Mouse (Mus musculus): ENCODE data around the gene Tm9sf2. TPM values are rescaled to one million over a fixed set of nuclear protein-coding genes. Genes with fewer than 3 reads are reported as not detected.

Gene Tm9sf2
- total RNA-seq, 2 experiments from 2014 or later = 103 to 111 TPM

DNA sequence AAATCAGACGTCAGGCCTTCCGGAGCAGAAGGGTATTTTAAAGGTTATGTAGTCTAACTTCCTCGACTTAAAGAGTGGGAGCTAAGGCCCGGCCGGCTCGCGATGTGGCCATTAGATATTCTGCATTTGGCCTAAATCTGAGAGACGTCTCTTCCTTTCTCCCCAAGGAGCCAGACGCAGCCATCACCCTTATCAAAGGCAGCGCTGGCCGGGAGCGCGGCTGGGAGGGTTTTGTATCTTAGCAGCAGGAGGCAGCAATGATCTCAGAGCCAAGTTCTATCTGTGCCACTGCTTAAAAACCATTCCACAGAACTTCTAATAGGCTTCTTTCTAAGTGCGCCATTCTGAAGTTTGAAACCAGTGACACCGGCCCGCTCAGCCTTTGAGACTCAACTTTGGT, 72.4 kb downstream of the Tm9sf2 start:
- peak in 1 of 2 experiments; percentile 16 for DNase-seq

DNA sequence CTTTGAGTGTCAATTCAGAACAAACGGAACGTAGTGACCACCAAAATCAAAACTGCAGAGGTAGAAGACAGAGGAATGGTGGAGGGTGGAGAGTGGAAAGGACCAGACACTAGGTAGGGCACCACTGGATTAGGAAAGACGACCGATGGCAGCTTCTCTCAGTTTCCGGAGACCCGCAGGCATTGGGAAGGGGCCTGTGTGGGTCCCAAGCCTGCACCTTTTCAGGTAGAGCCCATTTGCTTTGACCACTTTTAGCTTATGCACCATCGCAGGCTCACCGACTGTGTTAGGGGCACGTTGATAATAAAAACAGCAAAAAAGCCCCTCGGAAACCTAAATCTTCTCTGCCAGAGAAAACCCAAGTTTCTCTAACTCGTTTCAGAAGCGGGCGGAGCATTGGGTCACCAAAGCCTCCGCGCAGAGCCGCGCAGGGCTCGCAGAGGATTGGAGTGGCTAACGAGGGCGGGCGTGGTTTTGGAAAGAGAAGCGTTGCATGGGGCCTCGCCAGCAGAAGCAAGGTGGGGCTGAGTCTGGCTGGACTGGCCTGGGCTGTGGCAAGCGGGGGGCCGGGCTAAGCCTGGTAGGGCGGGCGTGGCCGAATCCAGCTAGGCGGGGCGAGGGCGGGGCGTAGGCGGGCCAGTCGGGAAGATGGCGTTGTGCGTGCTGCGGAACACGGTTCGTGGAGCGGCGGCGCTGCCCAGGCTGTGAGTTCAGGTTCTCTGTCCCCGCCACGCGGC, 74.4 kb downstream of the Tm9sf2 start, which contains the start of gene Clybl:
Gene Clybl (plus strand): TSS at position 627 of the 737 bp plus-strand sequence.
- DNase-seq = peak; percentile 94

- no peak for DNase-seq
Observed at GRCm38 (mm10) chr14:122181815-122182157, 74.9 kb downstream of the Tm9sf2 start.

DNA sequence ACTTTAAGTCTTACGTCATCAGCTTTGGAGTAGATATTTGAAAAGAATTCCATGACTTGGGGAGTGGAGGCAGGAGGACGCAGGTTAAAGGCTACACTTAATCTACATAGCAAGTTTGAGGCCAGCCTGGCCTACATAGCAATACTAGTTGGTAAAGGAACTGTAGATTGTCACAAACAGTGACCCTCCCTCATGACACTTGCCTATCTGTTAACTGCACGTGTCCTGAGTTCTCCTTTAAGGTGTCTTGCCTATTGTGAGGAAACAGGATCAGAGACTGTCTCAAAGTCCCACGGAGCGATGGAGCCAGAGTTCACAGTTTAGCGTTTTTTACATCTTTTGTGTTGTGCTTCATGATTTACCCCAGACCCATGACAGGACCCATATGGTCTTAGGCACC, 75.4 kb downstream of the Tm9sf2 start:
- no peak for DNase-seq

GRCm38 (mm10) chr14:122183974-122184373, 77.1 kb downstream of the Tm9sf2 start:
- DNase-seq = no peak

DNA sequence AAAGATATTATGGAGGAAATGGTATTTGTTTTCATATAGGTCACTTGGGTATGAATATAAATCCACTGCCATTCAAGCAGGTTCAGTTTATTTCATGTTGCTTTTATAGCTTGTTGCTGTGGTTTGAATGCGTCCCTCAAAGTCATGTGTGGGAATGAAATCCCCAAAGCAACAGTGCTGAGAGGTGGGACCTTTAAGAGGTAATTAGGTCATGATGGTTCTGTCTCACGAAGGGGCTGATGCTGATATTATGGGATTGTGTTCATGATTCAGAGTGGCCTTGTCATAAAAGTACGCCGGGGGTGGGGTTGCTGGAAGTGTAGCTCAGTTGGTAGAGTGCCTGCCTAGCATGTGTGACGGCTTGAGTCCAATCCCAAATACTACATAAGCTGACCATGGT, 81.4 kb downstream of the Tm9sf2 start:
- no peak for DNase-seq

- peak in 1 of 2 experiments; percentile 27 for DNase-seq
Observed at GRCm38 (mm10) chr14:122189901-122190300, 83.1 kb downstream of the Tm9sf2 start.

- no peak for DNase-seq
Observed at GRCm38 (mm10) chr14:122190527-122190926, 83.7 kb downstream of the Tm9sf2 start.

GRCm38 (mm10) chr14:122190941-122191510, 84.2 kb downstream of the Tm9sf2 start:
- peak; percentile 48 to 56 for DNase-seq

- no peak for DNase-seq
Observed at GRCm38 (mm10) chr14:122194630-122195029, 87.8 kb downstream of the Tm9sf2 start.

- DNase-seq = no peak
Observed at GRCm38 (mm10) chr14:122196851-122197250, 90.0 kb downstream of the Tm9sf2 start.

- no peak for DNase-seq
Observed at GRCm38 (mm10) chr14:122200247-122200885, 93.5 kb downstream of the Tm9sf2 start.

DNA sequence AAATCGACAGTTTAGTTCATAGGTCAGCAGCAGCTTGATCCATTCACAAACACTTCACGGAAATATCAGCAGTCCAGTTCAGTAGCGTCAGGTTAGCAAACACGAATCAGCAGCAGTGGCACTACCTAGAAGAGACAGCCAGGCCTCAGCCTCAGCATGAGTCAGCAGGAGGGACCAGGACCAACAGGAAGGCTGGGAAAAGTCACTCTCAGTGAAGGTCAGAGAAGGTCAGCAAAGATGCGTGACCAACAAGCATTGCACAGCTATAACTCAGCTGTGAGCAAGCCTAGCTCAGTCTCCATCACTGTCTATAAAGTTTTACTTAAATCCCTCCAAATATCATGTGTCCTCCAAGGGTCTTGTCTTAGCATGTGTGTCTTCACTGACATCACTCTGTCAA, 102.3 kb downstream of the Tm9sf2 start:
- no peak for DNase-seq

Other genes with a start within 250 kb of the Tm9sf2 start
- 10 to 100 TPM; 47.8 to 48.9 TPM for gene Ubac2, start 228.4 kb upstream of the Tm9sf2 start, total RNA-seq (2021)
- gene Gpr18, start 191.3 kb upstream of the Tm9sf2 start, total RNA-seq (2021) = not detected
- under 1 TPM; 0.77 to 0.81 TPM for gene Gpr183, start 141.8 kb upstream of the Tm9sf2 start, total RNA-seq (2021)
- under 1 TPM in 1 of 2 experiments, not detected in 1; 0.40 TPM for gene Timm8a2, start 72.4 kb upstream of the Tm9sf2 start, total RNA-seq (2021)
- 10 to 100 TPM; 24.1 to 29.9 TPM for gene Clybl, start 74.7 kb downstream of the Tm9sf2 start, total RNA-seq (2021)

All from layer of hippocampus, postnatal 36 days (tissue).